Mouse (Mus musculus): ENCODE results near the gene Daglb.

DNA sequence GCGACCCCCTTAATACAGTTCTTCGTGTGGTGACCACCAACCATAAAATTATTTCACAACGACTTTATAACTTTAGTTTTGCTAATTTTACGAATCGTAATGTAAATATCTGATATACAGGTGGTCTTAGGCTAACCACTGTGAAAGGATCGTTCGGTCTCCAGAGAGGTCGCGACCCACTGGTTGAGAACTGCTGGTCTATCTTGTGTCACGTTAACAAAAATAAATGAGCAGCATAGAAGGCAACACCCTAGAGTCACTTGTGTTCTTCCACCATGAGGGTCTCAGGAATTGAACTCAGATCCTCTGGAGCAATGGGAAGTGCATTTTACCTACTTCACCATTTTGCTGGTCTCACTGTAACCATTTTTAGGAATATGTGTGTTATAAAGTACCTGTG lies 83.5 kb downstream of the Daglb start:
- TF ChIP-seq CTCF (IDR thresholded peaks at IDR 0.05; ENCODE audit: low read depth, low read length), result no peak
- no peak for TF ChIP-seq POLR2A (IDR thresholded peaks at IDR 0.05; ENCODE audit: extremely low read depth, insufficient read depth, low read length)

Data from liver, adult 2 months (tissue).